Mouse (Mus musculus): ENCODE results near the gene Flrt1.
"Not testable (repeated sequence)": the region's sequence is repeated elsewhere in the genome, so short reads cannot be mapped to it uniquely, and the experiment has no call there.

The Flrt1 gene

GRCm38 (mm10) chr19:7102039-7102438, 3.5 kb downstream of the Flrt1 start:
- DNase-seq, result no peak

DNA sequence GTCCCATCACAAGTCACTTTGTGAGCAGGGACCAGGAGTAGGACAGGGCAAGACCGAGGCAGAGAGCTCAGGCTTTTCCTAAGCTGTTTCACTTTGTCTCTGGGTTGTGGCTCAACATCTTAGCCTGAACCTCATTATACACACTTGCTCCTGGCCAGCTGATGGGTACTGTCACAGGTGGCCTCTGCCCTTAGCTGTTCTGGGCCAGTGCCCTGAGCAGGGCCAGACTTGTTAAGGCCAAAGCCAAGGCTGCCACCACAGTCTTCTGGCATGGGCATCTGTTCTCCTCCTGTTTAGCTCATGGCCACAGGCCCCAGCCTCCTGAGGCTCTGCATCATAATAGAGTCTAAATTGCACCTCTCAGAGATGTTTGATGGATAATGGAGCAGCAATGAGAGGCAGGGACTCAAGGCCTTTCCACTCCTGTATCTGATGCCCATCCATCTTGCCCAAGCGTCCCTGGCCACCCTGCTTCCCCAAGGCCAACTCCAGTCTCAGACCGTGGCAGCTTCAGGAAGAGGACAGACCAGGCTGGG, 5.8 kb downstream of the Flrt1 start:
- DNase-seq, result no peak

GRCm38 (mm10) chr19:7092756-7093155, 12.8 kb downstream of the Flrt1 start:
- DNase-seq, result no peak

GRCm38 (mm10) chr19:7091448-7092050, 14.0 kb downstream of the Flrt1 start:
- no peak for DNase-seq

DNA sequence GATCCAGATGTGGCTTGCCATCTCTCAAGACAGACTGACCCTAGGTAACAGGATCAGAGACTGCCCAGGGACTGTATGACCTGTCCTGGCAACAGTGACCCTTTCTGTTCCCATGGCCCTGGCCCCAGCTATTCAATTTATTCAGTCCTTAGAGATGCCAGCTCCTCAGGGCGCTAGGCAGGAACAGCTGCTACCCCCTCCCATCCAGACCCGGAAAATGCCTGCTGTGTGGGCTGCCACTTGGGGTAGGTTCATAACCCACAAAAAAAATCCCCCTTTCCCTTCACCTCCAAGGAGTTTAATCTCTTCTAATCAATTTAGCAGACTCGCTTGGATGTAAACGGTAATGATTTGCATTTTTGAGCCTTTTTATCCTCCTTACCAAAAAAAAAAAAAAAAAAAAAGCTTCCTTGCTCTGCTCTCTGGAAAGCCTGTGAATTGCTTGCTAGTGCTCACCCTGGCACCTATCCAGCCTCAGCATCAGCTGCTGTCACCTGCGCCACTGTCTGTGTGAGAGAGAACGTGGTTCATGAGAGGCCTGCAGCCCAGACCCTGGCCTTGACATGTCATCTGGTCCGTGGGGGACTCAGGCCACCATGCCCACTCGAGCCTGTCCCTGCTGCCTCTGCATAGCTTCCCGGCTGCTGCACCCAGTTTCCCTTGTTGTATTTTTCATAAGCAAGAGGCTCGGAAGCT, 15.0 kb downstream of the Flrt1 start:
- DNase-seq, result no peak

- no peak for DNase-seq
Measured at GRCm38 (mm10) chr19:7089842-7090251, 15.7 kb downstream of the Flrt1 start.

- DNase-seq, result no peak
Measured at GRCm38 (mm10) chr19:7089050-7089449, 16.5 kb downstream of the Flrt1 start.

DNA sequence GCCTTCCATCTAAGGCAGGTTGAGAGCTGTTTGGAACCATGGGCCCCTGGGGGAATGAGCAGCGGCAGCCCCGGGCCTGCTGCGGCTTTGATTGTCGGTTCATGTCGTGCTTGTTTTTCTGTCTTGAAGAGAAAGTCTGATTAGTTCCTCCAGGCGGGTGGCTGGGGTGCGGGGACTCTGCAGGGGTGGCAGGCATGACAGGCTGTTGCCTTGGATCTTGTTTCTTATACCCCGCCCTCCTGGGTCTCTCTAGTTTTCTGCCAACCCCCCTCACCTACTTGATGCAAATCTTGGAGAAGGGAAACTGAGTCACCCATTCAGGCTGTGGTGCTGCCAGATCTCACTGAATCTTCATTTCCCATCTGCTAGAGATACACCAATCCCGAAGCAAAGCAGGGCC, 17.0 kb downstream of the Flrt1 start:
- peak in 1 of 2 experiments; percentile 20 for DNase-seq

DNA sequence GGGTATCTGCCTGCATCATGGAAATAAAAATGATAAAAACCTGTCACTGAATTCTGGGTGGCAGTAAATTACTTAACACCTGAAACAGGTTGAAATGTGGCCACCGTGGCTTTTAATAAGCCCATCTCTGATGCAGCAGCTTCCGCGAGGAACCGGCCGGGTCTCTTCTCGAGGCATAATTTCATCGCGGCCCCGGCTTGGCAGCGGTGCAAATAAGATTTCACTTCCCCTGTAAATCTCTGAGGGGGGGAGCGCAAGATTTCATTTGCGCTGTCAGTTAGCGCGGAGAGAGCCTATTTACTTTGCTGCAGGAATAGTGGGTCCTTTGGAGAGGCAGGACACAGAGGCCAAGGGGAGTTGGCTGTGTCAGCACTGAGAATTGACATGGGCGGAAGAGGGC, 20.8 kb downstream of the Flrt1 start:
- no peak for DNase-seq

- peak in 1 of 2 experiments; percentile 19 for DNase-seq
Measured at GRCm38 (mm10) chr19:7083035-7083794, 22.3 kb downstream of the Flrt1 start.

DNA sequence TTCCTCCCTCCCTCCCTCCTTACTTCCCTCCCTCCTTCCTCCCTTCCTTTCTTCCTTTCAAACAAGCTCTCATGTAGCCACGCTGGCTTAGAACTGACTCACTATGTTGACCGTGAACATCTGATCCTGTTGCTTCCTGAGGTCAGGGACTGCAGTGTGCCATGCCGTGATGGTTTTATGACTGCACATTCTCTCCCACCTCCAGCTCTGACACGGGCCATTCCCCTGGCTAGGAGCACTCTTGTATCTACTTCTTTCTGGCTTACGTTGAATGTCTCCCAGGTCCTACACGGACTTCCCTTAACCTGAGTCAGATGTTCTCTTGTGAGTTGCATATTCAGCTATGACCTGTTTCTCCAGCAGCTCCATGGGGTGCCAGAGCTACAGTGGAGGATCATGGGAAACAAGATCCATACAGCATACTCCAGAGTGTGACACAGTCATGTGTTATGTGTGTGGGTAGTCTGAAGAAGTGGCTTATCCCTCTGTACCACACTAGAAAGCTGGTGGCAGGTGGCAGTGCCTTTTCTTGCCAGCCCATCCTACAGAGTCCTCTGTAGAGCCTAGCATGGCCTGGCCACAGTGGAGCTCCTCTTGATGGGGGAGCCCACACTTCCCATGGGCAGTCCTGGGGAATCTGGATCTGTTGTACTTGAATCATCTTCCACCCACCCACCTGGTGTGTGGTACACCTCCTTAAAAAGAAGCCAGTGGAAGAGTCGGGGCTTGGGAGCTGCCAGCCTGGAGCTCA, 23.8 kb downstream of the Flrt1 start:
- DNase-seq, result no peak

GRCm38 (mm10) chr19:7078271-7078670, 27.3 kb downstream of the Flrt1 start:
- DNase-seq, result no peak

GRCm38 (mm10) chr19:7077666-7078065, 27.9 kb downstream of the Flrt1 start:
- DNase-seq, result no peak

DNA sequence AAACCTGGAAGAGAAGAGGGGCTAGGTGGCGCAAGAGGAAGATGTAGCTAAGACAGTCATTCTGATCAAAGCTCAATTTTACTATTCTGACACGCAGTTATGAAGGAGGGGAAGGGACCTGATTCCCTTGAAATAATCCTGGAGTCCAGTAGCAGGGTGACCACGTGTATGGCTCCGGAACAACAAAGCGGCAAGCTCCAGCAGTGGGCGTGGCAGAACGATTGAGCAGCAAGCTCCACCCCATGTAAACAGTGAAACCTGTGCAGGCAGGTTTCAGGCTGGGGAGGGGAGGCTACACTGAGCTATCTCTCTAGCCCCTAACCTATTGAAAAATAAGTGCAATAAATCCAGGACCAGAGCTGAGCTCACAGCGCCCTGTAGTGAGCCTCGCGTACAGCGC, 30.2 kb downstream of the Flrt1 start:
- not testable (repeated sequence) for DNase-seq

DNA sequence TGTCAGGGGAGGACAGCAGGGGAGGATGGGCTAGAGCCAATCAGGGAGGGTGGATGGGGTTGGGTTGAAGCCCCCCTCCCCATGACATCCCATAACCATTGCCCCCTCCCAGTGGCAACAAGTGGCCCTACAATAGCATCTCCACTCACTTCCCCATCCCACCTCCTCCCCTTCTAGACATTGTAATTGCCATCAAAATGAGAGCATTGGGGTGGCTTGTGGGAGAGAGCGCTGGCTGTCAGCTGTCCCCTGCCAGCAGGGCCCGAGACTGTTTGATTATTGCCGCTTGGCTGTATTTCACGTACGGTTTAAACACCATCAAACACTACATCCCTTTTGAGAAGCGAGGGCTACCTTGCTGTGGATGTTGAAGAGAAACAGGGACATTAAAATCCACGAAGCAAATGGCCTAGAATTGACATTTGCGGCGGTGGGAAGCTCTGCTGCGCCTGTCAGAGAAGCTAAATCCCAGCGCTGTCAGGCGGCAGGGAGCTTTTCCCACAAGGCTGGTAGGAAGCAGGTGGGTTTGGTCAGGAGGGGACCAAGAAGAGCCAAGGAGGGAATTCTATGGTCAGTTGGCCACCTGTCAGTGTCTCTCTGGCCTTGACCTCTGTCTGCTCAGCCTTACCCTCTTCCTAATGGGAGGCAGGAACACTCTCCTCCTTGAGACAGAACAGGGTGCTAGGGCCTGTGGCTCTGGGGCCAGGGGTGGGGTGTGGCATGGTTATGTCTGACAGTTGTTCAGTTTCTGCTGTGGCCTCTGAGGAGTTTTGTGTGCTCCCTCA, 31.3 kb downstream of the Flrt1 start:
- DNase-seq, result no peak

DNA sequence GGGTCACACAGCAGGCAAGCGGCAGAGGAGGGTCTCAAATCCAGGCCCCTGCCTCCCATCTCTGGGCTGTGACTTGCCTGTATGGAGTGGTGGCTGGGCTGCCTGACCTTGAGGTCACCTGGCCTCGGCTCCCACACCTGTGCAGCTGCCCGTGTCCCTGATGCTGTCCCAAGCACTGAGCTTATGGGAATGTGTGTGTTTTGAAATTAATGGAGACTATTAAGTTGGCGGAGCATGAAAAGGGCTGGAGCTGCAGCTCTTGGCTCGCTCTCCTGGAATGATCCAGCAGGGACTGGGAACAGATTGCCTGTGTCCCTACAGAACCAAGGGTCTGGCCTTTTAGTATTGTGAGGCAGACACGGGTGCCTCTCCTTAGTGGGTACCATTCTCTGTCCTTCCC, 33.3 kb downstream of the Flrt1 start:
- DNase-seq, result no peak

DNA sequence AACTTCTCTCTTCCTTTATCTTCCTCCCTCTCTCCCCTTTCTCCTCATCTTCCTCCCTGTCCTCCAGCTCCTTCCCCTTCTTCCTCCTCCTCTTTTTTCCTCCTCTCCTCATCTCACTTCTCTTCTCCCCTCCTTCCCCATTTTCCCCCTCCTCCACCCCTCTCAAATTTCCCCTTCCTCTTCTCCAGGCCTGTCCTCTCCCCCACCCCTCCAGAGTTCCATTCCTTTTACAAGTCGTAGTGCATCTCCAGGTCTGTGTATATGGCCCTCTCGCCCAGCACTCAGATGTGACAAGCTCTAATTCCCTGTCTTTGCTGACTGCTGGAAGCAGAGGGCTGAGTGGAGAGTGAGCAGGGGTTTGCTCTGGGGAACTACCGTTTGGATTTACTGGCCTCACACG, 34.8 kb downstream of the Flrt1 start:
- no peak for DNase-seq

GRCm38 (mm10) chr19:7069781-7070763, 35.5 kb downstream of the Flrt1 start:
- DNase-seq, result no peak

DNA sequence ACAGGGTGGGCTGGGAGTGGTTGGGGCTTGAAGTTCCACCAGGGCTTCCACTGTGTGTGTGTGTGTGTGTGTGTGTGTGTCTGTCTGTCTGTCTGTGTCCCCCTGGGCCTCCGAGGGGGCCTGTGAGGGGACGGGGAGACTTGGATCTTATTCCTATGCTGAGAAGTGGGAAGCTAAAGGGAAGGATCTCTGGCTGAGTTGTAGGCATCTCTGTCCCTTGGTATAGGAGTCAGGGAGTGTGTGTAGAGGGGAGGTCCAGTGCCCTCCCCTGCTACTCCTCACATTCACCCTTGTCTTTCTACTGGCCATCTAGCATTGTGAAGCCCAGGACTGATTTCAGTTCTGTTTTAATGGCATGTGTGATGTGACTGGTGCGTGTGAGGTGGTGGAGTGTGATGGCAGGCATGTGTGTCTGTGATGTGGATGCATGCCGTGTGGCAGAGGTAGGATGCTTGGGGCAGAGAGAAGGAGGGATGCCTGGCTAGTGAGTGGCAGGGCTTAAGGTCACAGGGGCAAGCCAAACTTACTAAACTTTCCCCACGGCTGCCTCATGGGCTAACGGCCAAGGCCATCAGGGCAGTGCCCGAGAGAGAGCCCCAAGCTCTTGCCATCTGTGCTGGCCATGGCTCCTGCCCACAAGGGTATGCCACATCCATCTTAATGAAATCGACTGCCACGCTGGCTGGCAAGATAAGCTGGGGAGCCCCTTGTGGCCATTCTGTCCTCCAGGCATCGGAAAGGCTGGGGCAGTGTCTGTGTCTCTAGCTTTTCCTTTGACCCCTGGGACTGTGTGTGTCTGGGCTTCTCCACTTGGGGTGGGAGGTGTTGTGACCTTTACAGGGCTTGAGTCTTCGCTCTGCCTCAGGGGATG, 36.6 kb downstream of the Flrt1 start:
- no peak for DNase-seq

GRCm38 (mm10) chr19:7068136-7068535, 37.4 kb downstream of the Flrt1 start:
- peak; percentile 90 to 91 for DNase-seq
